ENCODE assay signal across 9 mouse cellular contexts in the genomic region with DNA sequence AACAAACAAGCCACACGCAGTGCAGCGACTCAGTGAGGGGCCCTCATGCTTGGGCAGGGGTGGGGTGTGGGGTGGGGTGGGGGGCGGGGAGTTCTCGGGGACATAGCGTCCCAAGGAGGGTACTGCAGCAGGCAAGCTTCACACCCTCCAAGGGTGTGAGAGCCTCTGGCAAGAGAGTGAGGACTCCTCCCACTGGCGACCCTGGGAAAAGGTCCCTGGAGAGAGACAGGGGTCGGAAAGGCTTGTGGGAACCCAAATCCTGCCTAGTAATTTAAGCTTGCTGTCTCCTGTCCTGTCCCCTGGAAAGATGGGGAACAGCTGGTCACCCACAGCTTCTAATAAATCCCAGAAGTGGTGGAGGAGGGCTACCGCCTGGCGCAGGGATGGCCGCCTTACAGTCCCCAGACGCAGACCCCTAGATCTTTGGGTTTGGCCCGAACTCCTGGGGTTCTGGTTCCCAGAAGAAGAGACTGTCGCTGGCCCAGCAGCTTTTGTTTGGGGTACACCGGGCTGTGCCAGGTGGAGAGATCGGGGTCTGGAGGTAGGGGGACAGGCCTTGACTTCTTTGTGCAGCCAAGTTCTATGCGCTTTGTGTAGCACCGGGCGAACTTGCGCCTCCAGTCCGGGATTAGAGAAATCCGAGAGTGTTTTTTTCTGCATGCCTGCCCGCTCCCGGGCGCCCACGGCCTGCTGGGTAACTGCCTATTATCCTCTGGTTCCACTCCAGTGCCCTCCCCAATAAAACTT. TPM values are rescaled to one million over a fixed set of nuclear protein-coding genes. Genes with fewer than 3 reads are reported as not detected.
DNase-seq lines count a peak whose midpoint lies in the region; ATAC-seq and TF ChIP-seq lines count a peak whose summit lies in the region.
"Had no signal": no experiment of that assay in that cellular context is flagged by ENCODE, and none has a peak within 500 bp of the region (broad histone marks: within the 10 kb centered on the region; RNA-seq: fewer than 3 reads in every experiment).

No protein-coding gene starts in this region.

- DNase-seq in embryonic facial prominence, embryonic 11.5 days (ENCODE audit: low spot score): peak; percentile 67
- DNase-seq in heart, postnatal 0 days (ENCODE audit: low spot score): no peak
- DNase-seq in kidney, postnatal 36 days: peak; percentile 25 to 62
- DNase-seq in neural tube, embryonic 11.5 days (ENCODE audit: low spot score): peak; percentile 75
- DNase-seq in spleen, adult 18-20 months: no peak
- no peak for DNase-seq in frontal cortex, postnatal 25 days (ENCODE audit: low spot score in 2 of 2)
- no peak for DNase-seq in T-cell, adult 2 months (ENCODE audit: low spot score)
- no peak for DNase-seq in c-Kit-positive CD71-positive TER-119-positive erythroid progenitor cells, embryonic 14.5 days (ENCODE audit: low spot score)

- H3K27me3 ChIP-seq in embryonic facial prominence, embryonic 11.5 days (ENCODE audit: control insufficient read depth, insufficient read depth, low read length): peaks cover 18% of the 10 kb centered on the region
- peaks cover 81% of the 10 kb centered on the region for H3K27me3 ChIP-seq in heart, postnatal 0 days (ENCODE audit: control insufficient read depth, insufficient read depth, low read length)
- H3K27me3 ChIP-seq in neural tube, embryonic 11.5 days (ENCODE audit: control insufficient read depth, insufficient read depth, low read length): peaks cover 48% of the 10 kb centered on the region

- TF ChIP-seq CTCF in heart, postnatal 0 days (IDR thresholded peaks at IDR 0.05; ENCODE audit: low read depth): no peak

- no peaks in the 10 kb centered on the region; the same call in 1 of the 2 replicates for H3K4me1 ChIP-seq in embryonic facial prominence, embryonic 11.5 days (ENCODE audit: control insufficient read depth, insufficient read depth, low read length)
- H3K4me1 ChIP-seq in heart, postnatal 0 days (ENCODE audit: control insufficient read depth, insufficient read depth): no peaks in the 10 kb centered on the region
- peaks cover 23% of the 10 kb centered on the region for H3K4me1 ChIP-seq in neural tube, embryonic 11.5 days (ENCODE audit: control insufficient read depth, insufficient read depth, low read length)

- peak; percentile 61 for ATAC-seq in embryonic facial prominence, embryonic 11.5 days (replicated peaks; ENCODE audit: insufficient number of reproducible peaks, low FRiP score, low TSS enrichment, low read depth)
- ATAC-seq in heart, postnatal 0 days (ENCODE audit: insufficient read depth, low read depth): no peak
- peak; percentile 78 for ATAC-seq in neural tube, embryonic 11.5 days (ENCODE audit: insufficient read depth, low FRiP score, low TSS enrichment)

- no peaks in the 10 kb centered on the region for H3K9me3 ChIP-seq in embryonic facial prominence, embryonic 11.5 days (replicated peaks; ENCODE audit: control insufficient read depth, low read length)
- no peaks in the 10 kb centered on the region for H3K9me3 ChIP-seq in heart, postnatal 0 days (replicated peaks; ENCODE audit: control insufficient read depth, low read length)
- no peaks in the 10 kb centered on the region for H3K9me3 ChIP-seq in neural tube, embryonic 11.5 days (ENCODE audit: control insufficient read depth, low read length)

- H3K27ac ChIP-seq in embryonic facial prominence, embryonic 11.5 days (replicated peaks; ENCODE audit: low read depth, low read length): 0 out of 2 replicates have a peak overlapping the region, but pooled peaks have one; percentile 6
- no peak overlapping the region for H3K27ac ChIP-seq in heart, postnatal 0 days (ENCODE audit: low read depth)
- H3K27ac ChIP-seq in neural tube, embryonic 11.5 days (ENCODE audit: low read depth, low read length): peak overlapping the region; percentile 51
- H3K27ac ChIP-seq: heart, adult 2 months had no signal

- peak overlapping the region; percentile 26 for H3K4me2 ChIP-seq in embryonic facial prominence, embryonic 11.5 days (ENCODE audit: low read depth, low read length)
- H3K4me2 ChIP-seq in heart, postnatal 0 days (ENCODE audit: low read depth, low read length): 0 out of 2 replicates have a peak overlapping the region, but pooled peaks have one; percentile 16
- peak overlapping the region; percentile 38 for H3K4me2 ChIP-seq in neural tube, embryonic 11.5 days (ENCODE audit: low read depth)

- no peak overlapping the region for H3K4me3 ChIP-seq in embryonic facial prominence, embryonic 11.5 days (ENCODE audit: low read depth, low read length)
- peak overlapping the region; percentile 8; the same call in 1 of the 2 replicates for H3K4me3 ChIP-seq in heart, postnatal 0 days (ENCODE audit: low read depth, low read length)
- H3K4me3 ChIP-seq in neural tube, embryonic 11.5 days (ENCODE audit: low read depth, low read length): 0 out of 2 replicates have a peak overlapping the region, but pooled peaks have one; percentile 4
- H3K4me3 ChIP-seq: heart, adult 2 months had no signal

- no peaks in the 10 kb centered on the region for H3K36me3 ChIP-seq in embryonic facial prominence, embryonic 11.5 days (replicated peaks; ENCODE audit: control insufficient read depth, insufficient read depth, low read depth, low read length)
- H3K36me3 ChIP-seq in heart, postnatal 0 days (replicated peaks; ENCODE audit: control insufficient read depth, insufficient read depth, low read length): no peaks in the 10 kb centered on the region
- no peaks in the 10 kb centered on the region for H3K36me3 ChIP-seq in neural tube, embryonic 11.5 days (ENCODE audit: control insufficient read depth, insufficient read depth, low read length)

- peak overlapping the region; percentile 37; the same call in 1 of the 2 replicates for H3K9ac ChIP-seq in embryonic facial prominence, embryonic 11.5 days (replicated peaks; ENCODE audit: low read length)
- H3K9ac ChIP-seq in heart, postnatal 0 days (replicated peaks; ENCODE audit: low read depth, low read length): no peak overlapping the region
- H3K9ac ChIP-seq in neural tube, embryonic 11.5 days (ENCODE audit: low read length): peak overlapping the region; percentile 46

- WGBS in embryonic facial prominence, embryonic 11.5 days: under 1% methylated on average over 25 of the region's 25 CpGs
- WGBS in heart, postnatal 0 days: 3% methylated on average over 25 of the region's 25 CpGs
- WGBS in neural tube, embryonic 11.5 days: under 1% methylated on average over 25 of the region's 25 CpGs

- TF ChIP-seq EP300 in heart, postnatal 0 days (IDR thresholded peaks at IDR 0.05; ENCODE audit: low read depth): no peak

RNA-seq across cellular contexts. Expression of a gene that starts 56.1 kb away (rescaled TPM):
- polyA plus RNA-seq in embryonic facial prominence, embryonic 11.5 days (2014; fragmentation: Nextera tagmentation; extraction: Ambion mirVana): 3.0 and 5.9 TPM in 2 replicates
- not detected in 2 replicates for total RNA-seq in heart, postnatal 0 days (2014; rRNA removed; ENCODE audit: low replicate concordance)
- not detected in 2 replicates for polyA plus RNA-seq in heart, postnatal 0 days (2015; fragmentation: Nextera tagmentation; extraction: Ambion mirVana)
- polyA plus RNA-seq in neural tube, embryonic 11.5 days (2014; fragmentation: Nextera tagmentation; extraction: Ambion mirVana): 44.9 and 45.2 TPM in 2 replicates
- total RNA-seq: heart, adult 2 months had no signal
- polyA plus RNA-seq: heart, adult 2 months had no signal

Comparison
In these comparisons a context has a peak if more than half of its experiments do, and no peak if none do; other contexts are left out.
1. DNase-seq: peak in embryonic facial prominence, embryonic 11.5 days (single experiment), kidney, postnatal 36 days (2 of 2) and neural tube, embryonic 11.5 days (single experiment); none in heart, postnatal 0 days (single experiment), spleen, adult 18-20 months (0 of 2), frontal cortex, postnatal 25 days (0 of 2), T-cell, adult 2 months (single experiment) and c-Kit-positive CD71-positive TER-119-positive erythroid progenitor cells, embryonic 14.5 days (single experiment).
2. Peak in every context shown above with its lines, with median percentiles within 50 percentile points of each other: H3K4me2 ChIP-seq.